Mouse (Mus musculus) forebrain, embryonic 14.5 days (tissue): ENCODE measurements at regions not wholly inside any gene's neighbourhood (a gene's known extent, or its start where the extent isn't known, plus 50 kb on each side); places are given as distances from the start of the nearest gene placed in this dataset.

Experiments
- ATAC-seq: fragments of 200-750 bp; cut with Nextera tagmentation; 2 replicates; pipeline ENCODE4 v1.8.0; 2017; ENCODE audit warnings: mild to moderate bottlenecking, moderate library complexity
- DNase-seq: peaks from one replicate; pipeline ENCODE4 v3.0.0-alpha.2; 2015; ENCODE audit warnings: low spot score
- H3K27ac ChIP-seq: fragments of 300-500 bp; sonication (generic); 2 replicates; pipeline ENCODE4 v1.5.1; 2014; ENCODE audit warnings: low read depth, mild to moderate bottlenecking, control low read depth, low read length, moderate library complexity
- H3K27me3 ChIP-seq: fragments of 300-500 bp; sonication (generic); replicated peaks from 2 replicates; pipeline ENCODE4 v1.6.1; 2014; ENCODE audit warnings: low read length, control low read depth, mixed read lengths; ENCODE audit not compliant: control insufficient read depth, insufficient read depth
- H3K36me3 ChIP-seq: fragments of 300-500 bp; sonication (generic); 2 replicates; pipeline ENCODE4 v1.6.1; 2014; ENCODE audit warnings: low read length, control low read depth; ENCODE audit not compliant: control insufficient read depth, insufficient read depth
- H3K4me1 ChIP-seq: fragments of 300-500 bp; sonication (generic); 2 replicates; pipeline ENCODE4 v1.6.1; 2014; ENCODE audit warnings: antibody characterized with exemption, low read length, control low read depth; ENCODE audit not compliant: control insufficient read depth, insufficient read depth
- H3K4me2 ChIP-seq: fragments of 300-500 bp; sonication (generic); 2 replicates; pipeline ENCODE4 v1.6.1; 2014; ENCODE audit warnings: mild to moderate bottlenecking, control low read depth, low read length
- H3K4me3 ChIP-seq: fragments of 300-500 bp; sonication (generic); 2 replicates; pipeline ENCODE4 v1.5.1; 2014; ENCODE audit warnings: low read depth, low read length, control low read depth
- H3K9ac ChIP-seq: fragments of 300-500 bp; sonication (generic); 2 replicates; pipeline ENCODE4 v1.6.1; 2014; ENCODE audit warnings: mild to moderate bottlenecking, low read length, control low read depth, moderate library complexity
- H3K9me3 ChIP-seq: fragments of 300-500 bp; sonication (generic); replicated peaks from 2 replicates; pipeline ENCODE4 v1.6.1; 2016; ENCODE audit warnings: low read length, control low read depth, mixed read lengths; ENCODE audit not compliant: control insufficient read depth
- WGBS: fragments of 180-500 bp; shearing (Covaris S2); extraction: QIAGEN DNeasy Blood & Tissue Kit; methylation state at CpG from one replicate; pipeline ENCODE4 v1.1.7; 2014; 5-methylcytosine and 5-hydroxymethylcytosine counted together

DNA sequence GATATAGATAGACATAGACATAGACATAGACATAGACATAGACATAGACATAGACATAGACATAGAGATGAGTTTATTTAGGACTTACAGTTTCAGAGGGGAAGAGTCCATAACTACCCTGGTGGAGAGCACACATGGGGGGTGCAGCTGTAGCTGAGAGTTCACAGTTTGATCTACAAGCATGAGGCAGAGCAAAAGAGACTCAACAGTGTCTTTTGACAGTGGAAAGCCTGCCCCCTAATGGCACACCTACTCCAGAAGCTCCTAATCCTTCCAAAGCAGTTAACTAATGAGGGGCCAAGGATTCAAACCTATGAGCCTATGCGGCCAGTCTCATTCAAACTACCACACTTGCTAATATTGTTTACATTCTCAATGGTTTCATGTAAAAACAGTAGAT, 487.2 kb upstream of the Pkn2 start:
- H3K27ac ChIP-seq: no peak overlapping the region

DNA sequence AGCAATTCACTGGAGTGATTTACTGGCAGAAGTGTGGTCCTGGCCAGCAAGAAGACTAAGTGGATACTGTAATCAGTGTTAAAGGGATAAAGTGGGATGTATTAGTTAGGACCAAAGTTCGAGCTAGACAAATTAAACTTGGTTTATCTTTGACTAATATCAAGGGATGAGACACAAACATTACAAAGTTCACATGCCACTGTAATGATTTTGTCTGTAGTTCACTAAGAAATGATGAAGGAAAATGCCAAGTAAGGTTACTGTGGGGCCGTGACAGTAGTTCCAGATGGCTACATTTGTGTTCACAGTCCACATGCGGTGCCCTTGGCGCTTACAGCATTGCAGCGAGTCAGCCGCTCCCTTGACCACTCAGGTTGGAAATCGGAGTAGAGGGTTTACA, 458.2 kb upstream of the Pkn2 start:
- Histone ChIP-seq H3K4me2 (no peak overlapping the region), H3K27me3 (no peaks in the 10 kb centered on the region), H3K9me3 (no peaks in the 10 kb centered on the region), H3K27ac (no peak overlapping the region), H3K4me1 (no peaks in the 10 kb centered on the region), H3K36me3 (no peaks in the 10 kb centered on the region), H3K9ac (no peak overlapping the region), H3K4me3 (no peak overlapping the region)
- ATAC-seq (no peak), DNase-seq (no peak)
- WGBS: 93% methylated on average over 7 of the region's 7 CpGs

More for the DNA sequence above, 487.2 kb upstream of the Pkn2 start:
- Histone ChIP-seq H3K9me3 (no peaks in the 10 kb centered on the region), H3K4me2 (no peak overlapping the region), H3K27me3 (no peaks in the 10 kb centered on the region), H3K4me3 (no peak overlapping the region), H3K36me3 (no peaks in the 10 kb centered on the region), H3K9ac (no peak overlapping the region), H3K4me1 (no peaks in the 10 kb centered on the region)
- ATAC-seq: no peak
- DNase-seq: no peak
- WGBS: 85% methylated on average over 1 of the region's 1 CpGs

GRCm38 (mm10) chr3:143333339-143333738, 451.5 kb upstream of the Pkn2 start:
- Histone ChIP-seq H3K4me1 (no peaks in the 10 kb centered on the region), H3K9me3 (no peaks in the 10 kb centered on the region), H3K27ac (no peak overlapping the region), H3K4me3 (no peak overlapping the region), H3K9ac (no peak overlapping the region), H3K27me3 (no peaks in the 10 kb centered on the region), H3K4me2 (no peak overlapping the region), H3K36me3 (no peaks in the 10 kb centered on the region)
- no peak for ATAC-seq
- DNase-seq: no peak
- WGBS: 69% methylated on average over 3 of the region's 3 CpGs

DNA sequence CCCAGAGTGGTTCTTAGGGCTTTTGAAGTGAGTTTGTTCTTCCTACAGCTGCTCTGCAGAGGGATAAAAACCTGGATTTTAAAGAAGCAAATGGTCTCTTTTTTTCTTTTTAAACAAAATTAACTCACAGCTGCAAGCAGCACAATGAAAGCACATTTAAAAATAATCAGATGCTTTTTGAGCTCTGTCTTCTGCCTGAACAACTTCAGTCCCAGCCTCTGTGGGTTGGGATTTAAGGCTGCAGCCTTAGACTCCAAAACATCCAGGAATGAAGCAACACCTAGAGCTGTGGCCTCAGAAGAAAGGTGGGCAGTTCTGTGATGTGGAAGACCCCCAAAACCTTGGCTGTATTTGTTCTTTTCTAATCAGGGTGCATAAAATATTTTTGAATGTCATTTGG, 446.7 kb upstream of the Pkn2 start:
- DNase-seq (no peak), ATAC-seq (no peak)
- Histone ChIP-seq H3K27me3 (no peaks in the 10 kb centered on the region), H3K4me1 (no peaks in the 10 kb centered on the region), H3K9me3 (no peaks in the 10 kb centered on the region), H3K9ac (no peak overlapping the region), H3K36me3 (no peaks in the 10 kb centered on the region), H3K4me3 (no peak overlapping the region), H3K27ac (no peak overlapping the region), H3K4me2 (no peak overlapping the region)

- peak; percentile 46 for DNase-seq
- ATAC-seq: peak; percentile 57; the same call in 1 of the 2 replicates
Observed at GRCm38 (mm10) chr3:143327652-143328051, 445.8 kb upstream of the Pkn2 start.

GRCm38 (mm10) chr3:143316457-143316856, 434.7 kb upstream of the Pkn2 start:
- DNase-seq (no peak), ATAC-seq (no peak)
- 66% methylated on average over 7 of the region's 7 CpGs for WGBS
- no peaks in the 10 kb centered on the region for H3K27me3 ChIP-seq
- H3K27ac ChIP-seq: no peak overlapping the region
- H3K4me3 ChIP-seq: no peak overlapping the region
- no peaks in the 10 kb centered on the region for H3K9me3 ChIP-seq
- no peaks in the 10 kb centered on the region for H3K36me3 ChIP-seq
- H3K4me2 ChIP-seq: no peak overlapping the region
- no peaks in the 10 kb centered on the region for H3K4me1 ChIP-seq
- no peak overlapping the region for H3K9ac ChIP-seq

More at GRCm38 (mm10) chr3:143327652-143328051, 445.8 kb upstream of the Pkn2 start:
- no peaks in the 10 kb centered on the region for H3K9me3 ChIP-seq
- H3K4me2 ChIP-seq: no peak overlapping the region
- H3K36me3 ChIP-seq: no peaks in the 10 kb centered on the region
- no peak overlapping the region for H3K4me3 ChIP-seq
- 66% methylated on average over 4 of the region's 4 CpGs for WGBS
- H3K27me3 ChIP-seq: no peaks in the 10 kb centered on the region
- H3K9ac ChIP-seq: no peak overlapping the region
- no peaks in the 10 kb centered on the region for H3K4me1 ChIP-seq
- no peak overlapping the region for H3K27ac ChIP-seq

DNA sequence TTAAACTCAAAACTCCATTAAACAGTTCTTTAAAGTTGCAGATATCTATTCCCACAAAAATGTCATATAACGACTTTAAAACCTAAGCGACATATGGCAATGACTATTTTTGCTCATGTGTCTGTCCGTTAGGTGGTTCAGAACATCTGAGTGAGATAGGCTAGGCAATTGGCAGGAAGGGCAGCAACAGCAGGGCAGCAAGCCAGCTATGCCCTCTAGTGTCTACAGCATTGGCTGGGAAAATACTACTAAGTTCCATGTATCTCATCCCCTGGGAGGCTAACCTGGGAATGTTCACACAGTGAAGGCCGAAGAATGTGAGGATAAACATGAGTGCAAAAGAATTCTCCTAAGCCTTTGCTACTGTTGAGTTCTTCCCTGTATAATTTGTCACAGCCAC, 410.0 kb upstream of the Pkn2 start:
- 86% methylated on average over 4 of the region's 4 CpGs for WGBS

GRCm38 (mm10) chr3:143264132-143264531, 382.3 kb upstream of the Pkn2 start:
- Histone ChIP-seq H3K36me3 (no peaks in the 10 kb centered on the region), H3K27ac (no peak overlapping the region), H3K4me1 (no peaks in the 10 kb centered on the region), H3K9ac (no peak overlapping the region), H3K27me3 (no peaks in the 10 kb centered on the region), H3K4me2 (no peak overlapping the region), H3K4me3 (no peak overlapping the region), H3K9me3 (no peaks in the 10 kb centered on the region)
- no peak for DNase-seq
- ATAC-seq: no peak
- 85% methylated on average over 6 of the region's 6 CpGs for WGBS

More for the DNA sequence above, 410.0 kb upstream of the Pkn2 start:
- ATAC-seq (no peak), DNase-seq (no peak)
- Histone ChIP-seq H3K4me1 (no peaks in the 10 kb centered on the region), H3K36me3 (no peaks in the 10 kb centered on the region), H3K27me3 (no peaks in the 10 kb centered on the region), H3K27ac (no peak overlapping the region), H3K4me3 (no peak overlapping the region), H3K9me3 (no peaks in the 10 kb centered on the region), H3K9ac (no peak overlapping the region), H3K4me2 (no peak overlapping the region)

GRCm38 (mm10) chr3:143252643-143253042, 370.8 kb upstream of the Pkn2 start:
- DNase-seq (peak; percentile 13), ATAC-seq (no peak)
- H3K27ac ChIP-seq: no peak overlapping the region
- no peak overlapping the region for H3K9ac ChIP-seq
- H3K4me2 ChIP-seq: no peak overlapping the region
- H3K27me3 ChIP-seq: no peaks in the 10 kb centered on the region
- H3K9me3 ChIP-seq: no peaks in the 10 kb centered on the region
- H3K4me3 ChIP-seq: no peak overlapping the region
- WGBS: 73% methylated on average over 1 of the region's 1 CpGs
- no peaks in the 10 kb centered on the region for H3K4me1 ChIP-seq
- H3K36me3 ChIP-seq: no peaks in the 10 kb centered on the region
